Mouse (Mus musculus) kidney, embryonic 14.5 days (tissue): Measurements from ENCODE around the gene Trp53bp2. TPM values are rescaled to one million over a fixed set of nuclear protein-coding genes. Genes with fewer than 3 reads are reported as not detected.

Experiments
- ATAC-seq: fragments of 200-750 bp; cut with Nextera tagmentation; 2 replicates; pipeline ENCODE4 v1.8.0; 2017; ENCODE audit warnings: moderate number of reproducible peaks, mild to moderate bottlenecking, moderate TSS enrichment, moderate library complexity; ENCODE audit not compliant: low FRiP score, low TSS enrichment
- H3K27ac ChIP-seq: fragments of 300-500 bp; sonication (generic); 2 replicates; pipeline ENCODE4 v1.5.1; 2014; ENCODE audit warnings: low read depth, mild to moderate bottlenecking, low read length, moderate library complexity, mixed read lengths
- H3K27me3 ChIP-seq: fragments of 300-500 bp; sonication (generic); 2 replicates; pipeline ENCODE4 v1.6.1; 2014; ENCODE audit warnings: mild to moderate bottlenecking, low read length; ENCODE audit not compliant: control insufficient read depth, insufficient read depth
- H3K36me3 ChIP-seq: fragments of 300-500 bp; sonication (generic); 2 replicates; pipeline ENCODE4 v1.6.1; 2014; ENCODE audit warnings: low read length, mixed read lengths; ENCODE audit not compliant: control insufficient read depth, insufficient read depth
- H3K4me1 ChIP-seq: fragments of 300-500 bp; sonication (generic); 2 replicates; pipeline ENCODE4 v1.6.1; 2014; ENCODE audit warnings: low read length, mixed read lengths; ENCODE audit not compliant: control insufficient read depth, insufficient read depth
- H3K4me2 ChIP-seq: fragments of 300-500 bp; sonication (generic); replicated peaks from 2 replicates; pipeline ENCODE4 v1.6.1; 2014; ENCODE audit warnings: low read depth, mild to moderate bottlenecking, low read length
- H3K4me3 ChIP-seq: fragments of 300-500 bp; sonication (generic); 2 replicates; pipeline ENCODE4 v1.5.1; 2014; ENCODE audit warnings: mild to moderate bottlenecking, low read length
- H3K9ac ChIP-seq: fragments of 300-500 bp; sonication (generic); 2 replicates; pipeline ENCODE4 v1.6.1; 2014; ENCODE audit warnings: low read depth, mild to moderate bottlenecking, low read length, moderate library complexity
- H3K9me3 ChIP-seq: fragments of 300-500 bp; sonication (generic); 2 replicates; pipeline ENCODE4 v1.6.1; 2016; ENCODE audit warnings: low read length; ENCODE audit not compliant: control insufficient read depth
- WGBS: fragments of 180-500 bp; shearing (Covaris S2); extraction: QIAGEN DNeasy Blood & Tissue Kit; methylation state at CpG from one replicate; pipeline ENCODE4 v1.1.7; 2014; 5-methylcytosine and 5-hydroxymethylcytosine counted together
- polyA plus RNA-seq: library from polyadenylated mRNA; unstranded; fragments of >200 nt; fragmentation: Nextera tagmentation; extraction: Ambion mirVana; gene quantifications from 2 replicates; pipeline ENCODE4 v1.2.1, GENCODE M21; 2014

The Trp53bp2 gene
- polyA plus RNA-seq, 1 experiment from 2014 or later, result 32.4 TPM

DNA sequence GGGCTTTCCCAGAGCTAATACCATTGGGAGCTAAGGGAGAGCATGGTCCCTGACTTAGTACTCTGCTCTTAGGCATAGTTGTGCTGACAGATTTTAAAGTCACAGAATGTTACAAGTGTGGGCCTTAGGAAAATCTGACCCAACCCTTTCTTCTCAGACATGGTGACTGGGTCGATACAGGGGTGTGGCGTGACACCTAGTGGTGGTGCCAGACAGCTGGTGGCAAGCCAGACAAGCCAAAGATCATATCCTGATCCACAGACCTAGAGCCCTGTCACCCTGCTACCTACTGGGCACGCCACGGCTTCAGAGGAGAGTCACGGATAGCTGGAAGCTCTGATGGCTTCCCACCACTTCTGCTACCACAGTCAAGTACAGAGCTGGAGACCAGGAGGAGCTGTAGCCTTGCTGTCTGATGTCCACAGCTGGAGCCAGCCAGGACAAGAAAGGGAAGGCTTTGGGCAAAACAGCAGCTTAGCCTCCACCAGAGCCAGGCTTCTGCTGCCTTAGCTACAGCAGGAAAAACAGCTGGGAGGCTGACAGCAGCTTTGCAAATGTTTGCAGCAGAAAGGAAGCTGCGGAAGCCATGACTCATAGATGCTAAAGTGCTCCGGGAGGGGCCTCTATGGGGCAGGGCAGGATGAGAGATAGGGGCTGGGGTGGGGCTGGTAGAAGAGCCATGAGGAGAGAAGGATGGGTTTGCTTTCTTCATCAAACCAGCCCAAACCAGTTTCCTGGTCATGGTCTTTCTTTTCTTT lies 97.4 kb downstream of the Trp53bp2 start:
- 0 out of 2 replicates have a peak, but pooled peaks have one; percentile 18 for ATAC-seq
- H3K27ac ChIP-seq, result peak overlapping the region; percentile 70; the same call in 1 of the 2 replicates
- H3K9me3 ChIP-seq, result no peaks in the 10 kb centered on the region
- H3K4me3 ChIP-seq, result no peak overlapping the region
- no peak overlapping the region for H3K9ac ChIP-seq
- no peak overlapping the region for H3K4me2 ChIP-seq
- H3K4me1 ChIP-seq, result peaks cover 12% of the 10 kb centered on the region; the same call in 1 of the 2 replicates
- 55% methylated on average over 7 of the region's 7 CpGs for WGBS
- H3K27me3 ChIP-seq, result no peaks in the 10 kb centered on the region
- H3K36me3 ChIP-seq, result peaks cover 40% of the 10 kb centered on the region

DNA sequence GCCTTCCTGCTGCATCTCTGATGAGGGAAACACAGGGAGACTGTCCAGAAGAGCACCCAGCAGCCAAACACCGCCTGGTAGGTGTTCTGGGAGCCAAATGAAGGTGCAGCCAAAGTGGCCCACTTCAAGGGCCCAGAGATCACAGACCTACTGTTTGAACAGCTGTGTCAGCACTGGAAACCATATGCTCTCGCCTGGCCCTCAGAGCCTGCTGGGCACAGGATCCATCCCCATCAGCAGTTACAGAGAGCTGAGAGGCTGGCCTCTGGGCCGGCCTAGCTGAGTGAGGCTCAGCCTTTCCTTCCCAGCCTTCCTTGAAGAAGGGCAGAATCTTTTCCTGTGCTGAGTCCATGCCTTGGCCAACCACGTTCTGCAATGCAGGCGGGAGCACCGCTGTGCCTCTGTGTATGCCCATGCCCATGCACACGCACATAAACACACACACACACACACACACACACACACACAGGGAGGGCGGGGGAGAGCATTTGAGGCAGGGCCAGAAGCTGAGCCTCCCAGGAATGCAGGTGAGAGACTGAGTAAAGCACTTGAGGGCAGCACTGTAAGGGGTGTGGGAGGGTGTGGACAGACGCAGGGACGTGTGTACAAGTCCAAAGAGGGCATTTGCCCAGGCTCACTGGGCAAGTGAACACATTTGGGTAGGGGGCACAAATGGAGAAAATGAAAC lies 100.3 kb downstream of the Trp53bp2 start:
- no peak for ATAC-seq
- WGBS, result 77% methylated on average over 10 of the region's 10 CpGs
- H3K36me3 ChIP-seq, result peaks cover 48% of the 10 kb centered on the region

DNA sequence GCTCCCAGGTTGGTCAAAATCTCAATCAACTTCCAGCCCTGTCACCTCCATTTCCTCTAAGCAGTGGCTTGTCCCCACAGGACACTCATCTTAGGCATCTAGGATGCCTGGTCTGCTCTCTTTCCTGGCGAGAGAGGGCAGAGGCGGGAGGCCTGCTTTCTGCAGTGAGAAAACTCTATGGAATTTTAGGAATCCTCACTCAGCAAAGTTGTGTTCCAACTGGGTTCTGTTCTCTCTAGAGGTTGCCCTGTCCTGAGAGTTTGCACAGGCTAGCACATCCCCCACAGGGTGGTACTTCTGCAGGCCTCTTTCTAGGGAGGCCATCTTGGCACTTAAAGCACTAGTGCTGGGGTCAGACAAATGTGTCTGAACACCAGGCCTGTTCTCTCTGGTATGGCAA lies 102.1 kb downstream of the Trp53bp2 start:
- H3K27me3 ChIP-seq, result no peaks in the 10 kb centered on the region
- H3K4me3 ChIP-seq, result no peak overlapping the region
- peaks cover 8% of the 10 kb centered on the region; the same call in 1 of the 2 replicates for H3K4me1 ChIP-seq
- no peaks in the 10 kb centered on the region for H3K9me3 ChIP-seq
- WGBS, result 91% methylated on average over 2 of the region's 2 CpGs
- no peak overlapping the region for H3K27ac ChIP-seq
- H3K4me2 ChIP-seq, result no peak overlapping the region
- H3K36me3 ChIP-seq, result peaks cover 44% of the 10 kb centered on the region
- no peak for ATAC-seq
- no peak overlapping the region for H3K9ac ChIP-seq

More for the DNA sequence above, 100.3 kb downstream of the Trp53bp2 start:
- Histone ChIP-seq H3K9ac (no peak overlapping the region), H3K27me3 (no peaks in the 10 kb centered on the region), H3K9me3 (no peaks in the 10 kb centered on the region), H3K27ac (no peak overlapping the region), H3K4me2 (no peak overlapping the region), H3K4me3 (no peak overlapping the region), H3K4me1 (peaks cover 4% of the 10 kb centered on the region; the same call in 1 of the 2 replicates)

DNA sequence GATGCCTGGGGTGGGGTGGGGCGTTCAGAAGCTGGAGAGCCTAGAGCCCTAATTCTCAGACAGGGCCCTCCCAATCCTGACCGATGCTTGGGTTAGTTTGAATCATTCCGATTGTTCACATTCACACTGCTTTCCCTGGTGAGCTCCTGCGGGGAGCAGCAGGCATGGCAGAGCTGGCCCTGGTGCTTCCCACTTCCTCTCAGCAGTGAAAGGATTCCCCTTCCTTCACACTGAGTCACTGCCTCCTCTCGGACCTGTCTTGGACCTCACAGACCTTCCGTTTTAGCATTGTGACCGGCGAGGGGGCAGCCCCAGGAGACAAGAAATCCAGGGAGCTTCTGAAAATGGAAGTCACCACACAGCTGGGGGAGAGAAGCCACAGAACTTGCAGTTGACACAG lies 102.8 kb downstream of the Trp53bp2 start:
- no peaks in the 10 kb centered on the region for H3K27me3 ChIP-seq
- H3K36me3 ChIP-seq, result peaks cover 44% of the 10 kb centered on the region
- H3K4me2 ChIP-seq, result no peak overlapping the region
- ATAC-seq, result no peak
- H3K4me3 ChIP-seq, result no peak overlapping the region
- WGBS, result 79% methylated on average over 8 of the region's 8 CpGs
- H3K4me1 ChIP-seq, result peaks cover 8% of the 10 kb centered on the region; the same call in 1 of the 2 replicates
- no peak overlapping the region for H3K9ac ChIP-seq
- no peaks in the 10 kb centered on the region for H3K9me3 ChIP-seq
- H3K27ac ChIP-seq, result no peak overlapping the region

Other genes starting within 250 kb of the Trp53bp2 start
- gene Vmn1r1, start 244.7 kb upstream of the Trp53bp2 start, polyA plus RNA-seq, result not detected in 2 replicates
- gene Degs1, start 126.4 kb upstream of the Trp53bp2 start, polyA plus RNA-seq, result 103 and 118 TPM in 2 replicates
- gene Fbxo28, start 67.5 kb upstream of the Trp53bp2 start, polyA plus RNA-seq, result 20.3 and 27.3 TPM in 2 replicates
- gene Capn2, start 108.4 kb downstream of the Trp53bp2 start, polyA plus RNA-seq, result 52.3 and 94.7 TPM in 2 replicates
- not detected in 2 replicates for gene Capn8, start 155.8 kb downstream of the Trp53bp2 start, polyA plus RNA-seq